Mouse (Mus musculus) heart, postnatal 0 days (tissue): Measurements from ENCODE around the gene Supt4a.

ENCODE experiments used
- CTCF ChIP-seq: IDR thresholded peaks from 2 replicates; pipeline ENCODE4 v1.5.1; 2016; ENCODE audit warnings: antibody characterized with exemption, control low read depth, low read depth
- EP300 ChIP-seq: IDR thresholded peaks from 2 replicates; pipeline ENCODE4 v1.6.1; 2016; ENCODE audit warnings: antibody characterized with exemption, low read depth

DNA sequence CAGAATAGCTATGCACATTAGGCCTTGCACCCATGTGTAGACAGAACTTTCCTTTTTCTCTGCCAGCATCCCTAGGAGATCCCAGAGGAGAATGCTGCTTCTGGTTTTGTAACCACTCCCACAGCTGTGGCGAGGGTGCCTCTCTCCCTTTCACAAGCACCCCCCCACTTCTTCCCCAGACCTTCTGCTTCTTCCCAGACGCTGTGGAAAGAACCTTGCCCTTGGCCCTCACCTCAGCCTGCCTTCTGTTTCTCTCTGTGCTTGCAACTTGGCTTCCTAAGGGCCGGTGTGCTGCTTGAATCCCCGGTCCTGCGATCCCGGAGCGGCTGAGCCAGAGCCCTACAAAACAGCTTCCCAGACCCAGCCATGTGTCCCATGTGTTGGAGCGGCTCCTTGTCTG lies 13.7 kb downstream of the Supt4a start:
- TF ChIP-seq CTCF (no peak), EP300 (no peak)
